Mouse (Mus musculus): ENCODE measurements at regions not wholly inside any gene's neighbourhood (a gene's known extent, or its start where the extent isn't known, plus 50 kb on each side); places are given as distances from the start of the nearest gene placed in this dataset.

DNA sequence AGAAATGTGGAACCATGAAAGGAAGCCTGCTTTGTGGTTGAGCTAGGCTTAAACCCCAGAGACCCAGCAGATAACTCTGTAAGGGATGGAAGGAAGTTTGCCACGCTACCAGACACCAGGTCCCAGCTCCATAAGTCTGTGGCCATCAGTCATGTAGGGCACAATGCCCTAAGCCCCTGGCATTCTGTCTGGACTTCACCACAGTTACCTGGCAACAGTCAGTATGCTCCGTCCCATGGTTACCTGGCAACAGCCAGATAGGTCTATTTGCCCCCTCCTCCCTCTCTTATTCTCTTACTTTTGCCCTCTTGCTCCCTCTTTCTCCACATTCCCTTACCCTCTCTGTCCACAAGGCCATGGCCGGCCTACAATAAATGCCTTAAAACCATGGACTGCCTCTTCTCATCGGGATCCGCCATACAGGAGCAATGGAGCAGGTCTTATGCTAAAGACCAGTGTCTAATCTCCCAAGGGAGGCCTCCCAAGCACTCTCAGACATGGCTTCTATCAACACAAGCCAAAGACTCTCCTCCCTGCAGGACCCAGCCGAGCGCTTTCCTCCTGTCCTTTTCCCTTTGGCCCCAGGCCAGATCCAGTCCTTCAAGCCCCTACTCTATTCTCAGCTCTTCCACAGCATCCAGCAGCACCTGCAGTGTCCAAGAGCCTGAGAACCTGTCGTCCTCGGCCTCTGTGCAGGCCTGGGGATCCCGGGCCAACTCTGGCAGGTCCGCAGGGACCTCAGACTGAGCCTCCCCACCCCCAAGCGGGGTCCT is 66.3 kb upstream of the Usp38 start:
- no peak overlapping the region for H3K9ac ChIP-seq (ENCODE audit: insufficient read depth, low read depth)
- TF ChIP-seq CHD1 (IDR thresholded peaks at IDR 0.05; ENCODE audit: low read depth, low read length): no peak
- TF ChIP-seq POLR2A (IDR thresholded peaks at IDR 0.05; ENCODE audit: low read depth, low read length): no peak
- TF ChIP-seq MEF2A (IDR thresholded peaks at IDR 0.05; ENCODE audit: borderline replicate concordance, low read depth, low read length): no peak
- no peak for TF ChIP-seq GABPA (IDR thresholded peaks at IDR 0.05; ENCODE audit: insufficient replicate concordance, low read depth, low read length)
- no peak for TF ChIP-seq IRF4 (IDR thresholded peaks at IDR 0.05; ENCODE audit: low read depth, low read length)
- no peak for TF ChIP-seq HCFC1 (IDR thresholded peaks at IDR 0.05; ENCODE audit: low read depth, low read length)
- no peak for TF ChIP-seq MXI1 (IDR thresholded peaks at IDR 0.05; ENCODE audit: low read depth, low read length)
- TF ChIP-seq E2F4 (IDR thresholded peaks at IDR 0.05; ENCODE audit: insufficient replicate concordance, low read depth, low read length): no peak
- TF ChIP-seq ETS1 (conservative IDR thresholded peaks at IDR 0.05; ENCODE audit: low read depth, low read length): no peak
- TF ChIP-seq TCF12 (IDR thresholded peaks at IDR 0.05; ENCODE audit: low read depth, low read length): no peak
- in situ Hi-C loops (cut with MboI; ENCODE audit: low pct_ligation_motif_present, low pct_unique_long_range_greater_than_20kb, low sequenced_read_pairs): no loop called here
- no peak overlapping the region for H3K4me2 ChIP-seq (ENCODE audit: insufficient read depth, low read depth, poor library complexity, severe bottlenecking)
- no peaks in the 10 kb centered on the region for H3K36me3 ChIP-seq (replicated peaks in 1 of 2; ENCODE audit: control insufficient read depth in 1 of 2, insufficient read depth in 1 of 2, low read length in 1 of 2)
- H3K79me2 ChIP-seq (replicated peaks; ENCODE audit: control insufficient read depth, extremely low read depth, insufficient read depth, poor library complexity, severe bottlenecking): no peaks in the 10 kb centered on the region
- dilution Hi-C loops (cut with MboI; ENCODE audit: extremely low pct_ligation_motif_present, extremely low pct_unique_long_range_greater_than_20kb, low sequenced_read_pairs): no loop called here
- no peak overlapping the region for H3K4me3 ChIP-seq (replicated peaks in 1 of 3; ENCODE audit: low read depth in 2 of 3, low read length in 2 of 3, poor library complexity in 1 of 3)
- H3K4me1 ChIP-seq (ENCODE audit: control insufficient read depth in 1 of 2, insufficient read depth in 2 of 2): peaks cover 4 to 22% of the 10 kb centered on the region in 2 experiments
- H3K27ac ChIP-seq (ENCODE audit: insufficient read depth, low read depth): no peak overlapping the region
- no peak for DNase-seq (ENCODE audit: extremely low read depth)
- no peaks in the 10 kb centered on the region for H3K27me3 ChIP-seq (replicated peaks)
- no peaks in the 10 kb centered on the region for H3K9me3 ChIP-seq (replicated peaks; ENCODE audit: low read length)

DNA sequence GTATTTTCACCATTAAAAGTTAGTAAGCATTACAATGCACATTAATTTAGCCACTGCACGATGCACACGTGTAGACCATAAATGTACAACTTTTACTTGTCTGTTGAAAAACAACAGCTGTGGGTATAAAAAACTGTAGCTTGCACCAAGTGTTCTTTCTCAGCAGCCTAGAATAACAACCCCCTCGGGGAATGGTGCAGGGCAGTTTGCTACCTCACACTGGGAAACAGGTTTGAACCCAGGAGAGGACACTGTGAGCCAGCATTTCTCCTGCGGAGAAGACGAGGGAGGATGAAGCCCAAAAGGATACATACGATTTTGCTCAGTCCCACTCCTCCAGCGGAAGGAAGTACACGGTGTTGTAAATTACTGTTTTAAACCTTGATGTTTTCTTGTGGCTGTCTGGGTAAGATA is 65.2 kb upstream of the Usp38 start:
- dilution Hi-C loops (cut with MboI; ENCODE audit: extremely low pct_ligation_motif_present, extremely low pct_unique_long_range_greater_than_20kb, low sequenced_read_pairs) (no loop called here), in situ Hi-C loops (cut with MboI; ENCODE audit: low pct_ligation_motif_present, low pct_unique_long_range_greater_than_20kb, low sequenced_read_pairs) (no loop called here)
- no peaks in the 10 kb centered on the region for H3K79me2 ChIP-seq (replicated peaks; ENCODE audit: control insufficient read depth, extremely low read depth, insufficient read depth, poor library complexity, severe bottlenecking)
- H3K4me1 ChIP-seq (ENCODE audit: control insufficient read depth in 1 of 2, insufficient read depth in 2 of 2): peaks cover 4 to 22% of the 10 kb centered on the region in 2 experiments
- H3K4me3 ChIP-seq (replicated peaks in 1 of 3; ENCODE audit: low read depth in 2 of 3, low read length in 2 of 3, poor library complexity in 1 of 3): no peak overlapping the region
- no peak overlapping the region for H3K27ac ChIP-seq (ENCODE audit: insufficient read depth, low read depth)
- no peak for DNase-seq (ENCODE audit: extremely low read depth)
- TF ChIP-seq JUN (IDR thresholded peaks at IDR 0.05; ENCODE audit: insufficient read depth, low read depth, low read length) (no peak), TBP (conservative IDR thresholded peaks at IDR 0.05; ENCODE audit: low read depth, low read length) (no peak), MAFK (IDR thresholded peaks at IDR 0.05; ENCODE audit: insufficient replicate concordance, low read length) (no peak), MEF2A (IDR thresholded peaks at IDR 0.05; ENCODE audit: borderline replicate concordance, low read depth, low read length) (no peak), UBTF (IDR thresholded peaks at IDR 0.05; ENCODE audit: low read depth, low read length) (no peak), RAD21 (IDR thresholded peaks at IDR 0.05; ENCODE audit: low read depth, low read length) (no peak), USF2 (conservative IDR thresholded peaks at IDR 0.05; ENCODE audit: low read depth, low read length) (no peak), JUND (conservative IDR thresholded peaks at IDR 0.05; ENCODE audit: low read depth, low read length) (no peak), ZC3H11A (IDR thresholded peaks at IDR 0.05; ENCODE audit: low read depth, low read length) (no peak), KAT2A (IDR thresholded peaks at IDR 0.05; ENCODE audit: insufficient replicate concordance, low read length) (no peak)
- H3K36me3 ChIP-seq (replicated peaks in 1 of 2; ENCODE audit: control insufficient read depth in 1 of 2, insufficient read depth in 1 of 2, low read length in 1 of 2): no peaks in the 10 kb centered on the region
- H3K9ac ChIP-seq (ENCODE audit: insufficient read depth, low read depth): no peak overlapping the region
- H3K4me2 ChIP-seq (ENCODE audit: insufficient read depth, low read depth, poor library complexity, severe bottlenecking): peak overlapping the region; percentile 5; the same call in 1 of the 2 replicates
- no peaks in the 10 kb centered on the region for H3K9me3 ChIP-seq (replicated peaks; ENCODE audit: low read length)
- H3K27me3 ChIP-seq (replicated peaks): no peaks in the 10 kb centered on the region
